Mouse (Mus musculus): ENCODE results near the gene Neurl2.
"Not testable (repeated sequence)": the region's sequence is repeated elsewhere in the genome, so short reads cannot be mapped to it uniquely, and the experiment has no call there.

Gene Neurl2

GRCm38 (mm10) chr2:164833314-164833959 is at the start of gene Neurl2:
Neurl2 (minus strand) TSS chr2:164833456.
- peak; percentile 89 to 94 for DNase-seq

- DNase-seq: no peak
Observed at GRCm38 (mm10) chr2:164882619-164883018, 49.4 kb upstream of the Neurl2 start.

GRCm38 (mm10) chr2:164879568-164880277 is 46.5 kb upstream of the Neurl2 start:
- DNase-seq: peak; percentile 92 to 94

GRCm38 (mm10) chr2:164879228-164879567 is 45.9 kb upstream of the Neurl2 start, which contains the start of gene Pcif1:
Pcif1 (plus strand) TSS chr2:164879304.
- DNase-seq: peak; percentile 94 to 96

- peak; percentile 64 for DNase-seq
Observed at GRCm38 (mm10) chr2:164878509-164879227, 45.4 kb upstream of the Neurl2 start.

- not testable (repeated sequence) for DNase-seq
Observed at GRCm38 (mm10) chr2:164877376-164878215, 44.3 kb upstream of the Neurl2 start.

GRCm38 (mm10) chr2:164875648-164876047 is 42.4 kb upstream of the Neurl2 start:
- DNase-seq: not testable (repeated sequence)

GRCm38 (mm10) chr2:164874239-164874769 is 41.0 kb upstream of the Neurl2 start:
- no peak for DNase-seq

- no peak for DNase-seq
Observed at GRCm38 (mm10) chr2:164873621-164874020, 40.4 kb upstream of the Neurl2 start.

GRCm38 (mm10) chr2:164871602-164872303 is 38.5 kb upstream of the Neurl2 start:
- no peak for DNase-seq

GRCm38 (mm10) chr2:164868491-164868890 is 35.2 kb upstream of the Neurl2 start:
- DNase-seq: no peak

- no peak for DNase-seq
Observed at GRCm38 (mm10) chr2:164867566-164867965, 34.3 kb upstream of the Neurl2 start.

GRCm38 (mm10) chr2:164866741-164867551 is 33.7 kb upstream of the Neurl2 start:
- DNase-seq: no peak

GRCm38 (mm10) chr2:164864593-164864992 is 31.3 kb upstream of the Neurl2 start:
- no peak for DNase-seq

GRCm38 (mm10) chr2:164863411-164863810 is 30.2 kb upstream of the Neurl2 start:
- not testable (repeated sequence) for DNase-seq

GRCm38 (mm10) chr2:164862179-164862861 is 29.1 kb upstream of the Neurl2 start:
- DNase-seq: no peak

- no peak for DNase-seq
Observed at GRCm38 (mm10) chr2:164861094-164861493, 27.8 kb upstream of the Neurl2 start.

GRCm38 (mm10) chr2:164859640-164860432 is 26.6 kb upstream of the Neurl2 start:
- no peak for DNase-seq

GRCm38 (mm10) chr2:164859155-164859554 is 25.9 kb upstream of the Neurl2 start:
- no peak for DNase-seq
